Comparison of ENCODE assay signal across 13 mouse cellular contexts in the genomic region with DNA sequence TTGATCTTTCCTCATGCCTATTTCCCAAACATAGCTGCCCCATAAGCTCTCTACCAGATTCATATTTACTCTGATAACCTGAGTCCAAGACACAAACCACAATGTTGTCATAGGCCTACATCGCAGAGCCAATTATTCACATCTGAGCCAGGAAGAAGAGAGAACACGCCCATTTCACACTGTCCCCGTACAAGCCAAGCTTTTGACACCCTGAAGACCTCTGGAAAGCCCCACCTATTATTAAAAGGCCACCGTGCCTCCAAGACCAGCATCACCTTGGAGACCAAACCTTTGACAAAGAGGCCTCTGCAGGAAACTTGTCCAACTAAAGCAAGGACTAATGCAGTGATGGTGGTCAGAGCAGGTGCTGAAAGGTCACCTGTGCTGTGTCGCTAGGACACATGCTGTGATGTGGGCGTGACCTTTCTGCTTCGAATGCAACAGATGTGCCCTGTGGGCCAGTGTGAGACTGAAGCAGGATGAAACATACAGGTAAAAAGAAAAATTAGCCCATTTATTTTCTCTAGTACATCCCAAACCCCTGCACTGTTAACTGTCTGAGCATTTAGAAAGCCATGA.
"Had no signal": no experiment of that assay in that cellular context is flagged by ENCODE, and none has a peak within 500 bp of the region (broad histone marks: within the 10 kb centered on the region; RNA-seq: fewer than 3 reads in every experiment).

No protein-coding gene starts in this region.

- H3K4me2 ChIP-seq: limb, embryonic 15.5 days; liver, embryonic 13.5 days; neural tube, embryonic 12.5 days had no signal

- H3K36me3 ChIP-seq: limb, embryonic 15.5 days; liver, embryonic 13.5 days; midbrain, embryonic 10.5 days; neural tube, embryonic 12.5 days had no signal

- H3K9ac ChIP-seq: limb, embryonic 15.5 days; liver, embryonic 13.5 days; liver, postnatal 0 days; neural tube, embryonic 12.5 days had no signal

- H3K4me3 ChIP-seq: limb, embryonic 15.5 days; liver, embryonic 13.5 days; midbrain, embryonic 10.5 days; myocyte; neural tube, embryonic 12.5 days had no signal

- ATAC-seq: liver, postnatal 0 days had no signal

- H3K27ac ChIP-seq: kidney, postnatal 0 days; limb, embryonic 15.5 days; liver, embryonic 13.5 days; midbrain, embryonic 10.5 days; neural tube, embryonic 12.5 days had no signal

- DNase-seq: kidney, postnatal 36 days; liver, embryonic 13.5 days; liver, postnatal 0 days; midbrain, embryonic 14.5 days; right cerebral cortex, postnatal 4 days; spleen, adult 18-20 months; thymus, adult 2 months; thymus, postnatal 25 days had no signal

- H3K27me3 ChIP-seq: limb, embryonic 15.5 days; liver, embryonic 13.5 days; neural tube, embryonic 12.5 days had no signal

- H3K9me3 ChIP-seq: limb, embryonic 15.5 days; liver, embryonic 13.5 days; midbrain, embryonic 10.5 days; neural tube, embryonic 12.5 days had no signal

- H3K4me1 ChIP-seq: liver, embryonic 13.5 days; neural tube, embryonic 12.5 days had no signal
